Mouse (Mus musculus) left cerebral cortex, postnatal 25 days (tissue): Measurements from ENCODE around the gene Pmfbp1. TPM values are rescaled to one million over a fixed set of nuclear protein-coding genes. Genes with fewer than 3 reads are reported as not detected.

Source experiments
- DNase-seq, 2 experiments: peaks; one replicate each; pipeline ENCODE4 v3.0.0; 2022; ENCODE audit warnings: low spot score in 2 of 2, mixed read lengths in 1 of 2
- intact Hi-C: fragments of 180-260 bp; cut with DNase I; formaldehyde crosslinking; loops from one replicate; pipeline ENCODE4 v1.15.1; 2025
- total RNA-seq, 2 experiments: library from RNA; stranded (reverse); gene quantifications; 2 replicates each; pipeline ENCODE4 v1.2.3; 2021

The Pmfbp1 gene
- total RNA-seq, 2 experiments from 2014 or later, result 0.25 to 0.30 TPM

DNA sequence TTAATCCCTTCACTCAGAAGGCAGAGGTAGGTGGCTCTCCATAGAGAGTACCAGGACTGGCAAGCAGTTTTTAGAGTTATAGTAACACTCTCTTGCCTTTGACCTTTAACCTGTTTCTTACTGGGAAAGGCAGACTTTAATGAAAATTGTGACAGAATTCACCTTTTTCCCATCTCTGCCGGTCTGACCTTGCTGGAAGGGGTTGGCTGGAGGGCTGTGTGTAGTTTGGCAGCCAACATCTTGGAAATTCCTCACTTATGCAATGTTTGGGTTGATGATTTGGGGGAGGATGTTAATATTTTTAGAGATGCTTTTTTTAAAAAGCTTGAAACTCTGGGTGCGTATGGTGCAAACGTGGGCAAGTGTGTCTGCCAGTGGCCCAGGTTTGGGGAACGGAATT lies 90.5 kb downstream of the Pmfbp1 start:
- no peak for DNase-seq
- intact Hi-C loops, result no loop called here

DNA sequence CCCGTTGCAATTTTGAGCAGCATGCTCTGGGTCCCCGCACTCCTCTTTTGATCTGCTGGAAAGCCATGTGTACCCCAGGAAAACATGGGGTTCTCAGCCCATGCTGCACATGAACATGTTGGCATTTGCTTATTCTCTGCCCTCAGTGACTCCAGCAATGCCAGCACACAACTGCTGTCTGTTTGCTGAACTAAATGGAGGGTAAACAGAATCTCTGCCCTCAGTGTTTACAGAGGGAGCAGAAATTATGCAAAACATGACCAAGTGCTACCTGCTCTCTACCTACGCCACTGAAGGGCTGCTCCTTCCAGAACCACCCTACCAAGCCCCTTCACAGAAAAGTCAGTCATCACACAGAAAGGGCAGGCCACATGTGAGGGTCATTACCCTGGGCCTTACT lies 91.0 kb downstream of the Pmfbp1 start:
- intact Hi-C loops, result no loop called here
- DNase-seq, result no peak

DNA sequence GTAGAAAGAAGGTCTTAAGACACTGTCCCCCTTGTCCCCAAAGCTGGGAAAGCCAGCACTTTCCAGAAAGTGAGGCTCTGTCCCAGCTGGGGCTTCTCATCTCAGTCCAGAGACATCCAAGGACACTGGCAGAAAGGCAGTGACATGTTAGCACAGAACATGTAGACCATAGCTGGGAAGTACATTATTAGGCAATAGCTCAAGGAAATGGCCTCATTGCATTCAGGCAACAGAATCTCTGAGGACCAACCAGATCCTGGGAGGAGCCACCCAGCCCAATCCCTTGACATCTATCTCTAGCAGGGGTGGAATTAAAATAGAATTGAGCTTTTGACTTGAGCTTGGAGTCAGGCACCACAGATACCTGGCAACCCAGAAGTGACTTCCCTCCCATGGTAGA lies 91.8 kb downstream of the Pmfbp1 start:
- intact Hi-C loops, result no loop called here
- no peak for DNase-seq

DNA sequence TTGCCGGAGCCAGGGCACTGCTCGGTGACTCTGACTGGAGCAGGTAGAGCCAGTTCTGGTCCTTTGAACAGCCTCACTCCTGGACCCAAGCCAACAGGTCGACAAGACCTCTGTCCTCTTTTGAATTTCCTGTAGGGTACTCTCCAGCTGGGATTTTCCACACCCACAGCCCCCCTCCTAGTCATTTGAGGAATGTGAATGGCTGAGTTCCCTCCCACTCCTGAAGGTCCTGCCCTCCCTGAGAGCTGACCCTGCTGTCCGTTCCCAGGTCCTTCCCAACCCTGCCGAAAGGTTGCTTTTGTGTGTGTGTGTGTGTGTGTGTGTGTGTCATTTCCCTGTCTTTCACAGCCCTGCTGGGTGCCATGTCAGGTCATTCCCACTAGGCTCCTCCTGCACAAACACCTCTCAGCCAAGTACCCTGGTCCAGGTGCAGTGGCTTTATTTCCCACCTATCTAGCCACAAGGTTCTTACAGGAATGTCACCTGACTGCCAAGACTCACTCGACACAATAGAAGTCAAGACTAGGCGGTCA lies 93.2 kb downstream of the Pmfbp1 start:
- intact Hi-C loops, result no loop called here
- DNase-seq, result no peak

DNA sequence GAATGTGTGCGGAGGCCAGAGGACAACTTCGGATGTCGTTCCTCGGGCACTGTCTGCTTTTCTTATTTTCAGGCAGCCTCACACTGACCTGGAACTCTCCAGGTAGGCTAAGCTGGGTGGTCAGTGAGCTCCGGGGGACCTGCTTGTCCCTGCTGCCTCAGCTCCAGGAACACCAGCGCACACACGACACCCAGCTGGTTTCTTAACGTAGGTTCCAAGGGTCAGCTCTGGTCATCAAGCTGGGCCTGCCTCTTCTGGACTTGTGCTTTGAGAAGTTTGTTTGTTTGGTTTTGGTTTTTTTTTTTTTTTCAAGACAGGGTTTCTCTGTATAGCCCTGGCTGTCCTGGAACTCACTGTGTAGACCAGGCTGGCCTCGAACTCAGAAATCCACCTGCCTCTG lies 97.1 kb downstream of the Pmfbp1 start:
- intact Hi-C loops, result no loop called here
- DNase-seq, result no peak

DNA sequence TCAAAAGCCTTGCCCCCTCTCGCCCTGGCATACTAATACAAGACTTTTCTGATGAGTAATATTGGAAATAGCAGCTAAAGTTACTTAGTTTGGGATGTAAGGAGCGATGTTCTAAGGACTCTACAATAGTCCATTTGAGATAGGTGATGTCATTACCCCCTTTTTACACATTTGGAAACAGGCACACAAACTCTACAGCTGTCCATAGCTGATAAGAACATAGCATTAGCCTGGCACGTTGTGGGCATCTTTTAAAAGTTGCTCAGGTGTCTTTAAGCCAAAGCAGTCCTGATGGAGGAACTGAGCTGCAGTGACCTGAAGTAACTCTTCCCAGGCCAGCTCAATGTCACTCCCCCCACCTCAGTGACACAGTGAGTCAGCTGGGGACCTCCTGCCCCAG lies 97.5 kb downstream of the Pmfbp1 start:
- intact Hi-C loops, result no loop called here
- DNase-seq, result no peak

DNA sequence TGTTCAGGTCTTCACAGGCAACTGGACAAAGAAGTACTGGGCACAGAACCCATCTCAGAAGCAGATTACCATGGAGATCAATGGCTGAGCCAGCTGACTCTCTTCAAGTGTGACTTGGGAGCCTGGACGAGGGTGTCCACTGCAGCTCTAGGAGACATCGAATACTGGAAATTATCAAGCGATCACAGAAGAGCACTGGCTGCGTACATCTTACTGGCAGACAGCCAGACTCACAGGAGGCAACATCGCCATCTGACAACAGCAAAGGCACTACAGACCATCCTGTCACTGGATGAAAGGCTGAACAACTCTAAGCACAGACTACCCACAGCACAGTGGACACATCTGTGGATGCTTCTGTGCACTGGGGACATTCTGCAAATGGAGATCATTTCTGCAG lies 98.3 kb downstream of the Pmfbp1 start:
- intact Hi-C loops, result no loop called here
- DNase-seq, result no peak

Other genes starting within 250 kb of the Pmfbp1 start
- 10 to 100 TPM; 26.3 to 28.2 TPM for gene Dhx38, start 71.8 kb downstream of the Pmfbp1 start, total RNA-seq
- gene Txnl4b, start 71.9 kb downstream of the Pmfbp1 start, total RNA-seq, result 10 to 100 TPM; 14.8 to 17.5 TPM
- under 1 TPM in 1 of 2 experiments, not detected in 1; 0.57 TPM for gene Hp, start 85.1 kb downstream of the Pmfbp1 start, total RNA-seq
- 10 to 100 TPM; 15.2 to 18.1 TPM for gene Dhodh, start 114.6 kb downstream of the Pmfbp1 start, total RNA-seq
- gene Pkd1l3, start 120.5 kb downstream of the Pmfbp1 start, total RNA-seq, result under 1 TPM; 0.44 to 0.94 TPM
- 10 to 100 TPM; 72.4 to 77.4 TPM for gene Ist1, start 199.2 kb downstream of the Pmfbp1 start, total RNA-seq
- 10 to 100 TPM; 47.0 to 48.4 TPM for gene Zfp821, start 211.5 kb downstream of the Pmfbp1 start, total RNA-seq
- 10 to 100 TPM; 36.9 to 38.5 TPM for gene Atxn1l, start 243.7 kb downstream of the Pmfbp1 start, total RNA-seq